Mouse (Mus musculus): Measurements from ENCODE around the gene Tmem208. TPM values are rescaled to one million over a fixed set of nuclear protein-coding genes. Genes with fewer than 3 reads are reported as not detected.

Gene Tmem208
- polyA plus RNA-seq, 1 experiment from 2014 or later: 88.6 TPM

- Histone ChIP-seq H3K4me2 (ENCODE audit: low read length) (no peak overlapping the region), H3K27ac (replicated peaks in 1 of 2; ENCODE audit: control insufficient read depth in 1 of 2, insufficient read depth in 1 of 2, low read depth in 2 of 2, low read length in 2 of 2) (no peak overlapping the region), H3K9ac (ENCODE audit: low read length) (no peak overlapping the region), H3K4me1 (ENCODE audit: control insufficient read depth in 2 of 2, insufficient read depth in 2 of 2, low read length in 2 of 2) (peaks cover 0 to 8% of the 10 kb centered on the region in 2 experiments; a peak in 2 of 4 replicates), H3K9me3 (ENCODE audit: control insufficient read depth, low read length) (no peaks in the 10 kb centered on the region), H3K4me3 (ENCODE audit: control insufficient read depth in 1 of 2, insufficient read depth in 1 of 2, low read depth in 1 of 2, low read length in 2 of 2) (no peak overlapping the region), H3K27me3 (ENCODE audit: control insufficient read depth, insufficient read depth, low read length) (no peaks in the 10 kb centered on the region), H3K36me3 (ENCODE audit: control insufficient read depth, insufficient read depth, low read length) (no peaks in the 10 kb centered on the region)
- WGBS: 65% methylated on average over 2 of the region's 2 CpGs
- no peak for ATAC-seq (ENCODE audit: insufficient number of reproducible peaks, insufficient read depth, low FRiP score, low read depth)
Observed at GRCm38 (mm10) chr8:105367107-105367506, 41.0 kb downstream of the Tmem208 start.

GRCm38 (mm10) chr8:105372473-105372872 is 46.3 kb downstream of the Tmem208 start:
- H3K9me3 ChIP-seq (ENCODE audit: control insufficient read depth, low read length): no peaks in the 10 kb centered on the region
- no peaks in the 10 kb centered on the region for H3K36me3 ChIP-seq (ENCODE audit: control insufficient read depth, insufficient read depth, low read length)
- H3K4me3 ChIP-seq (ENCODE audit: control insufficient read depth in 1 of 2, insufficient read depth in 1 of 2, low read depth in 1 of 2, low read length in 2 of 2): no peak overlapping the region
- H3K9ac ChIP-seq (ENCODE audit: low read length): no peak overlapping the region
- H3K4me2 ChIP-seq (ENCODE audit: low read length): no peak overlapping the region
- no peak overlapping the region for H3K27ac ChIP-seq (replicated peaks in 1 of 2; ENCODE audit: control insufficient read depth in 1 of 2, insufficient read depth in 1 of 2, low read depth in 2 of 2, low read length in 2 of 2)
- 69% methylated on average over 9 of the region's 9 CpGs for whole genome bisulfite sequencing
- ATAC-seq (ENCODE audit: insufficient number of reproducible peaks, insufficient read depth, low FRiP score, low read depth): no peak
- H3K4me1 ChIP-seq (ENCODE audit: control insufficient read depth in 2 of 2, insufficient read depth in 2 of 2, low read length in 2 of 2): peaks cover 0 to 10% of the 10 kb centered on the region in 2 experiments; a peak in 2 of 4 replicates
- H3K27me3 ChIP-seq (ENCODE audit: control insufficient read depth, insufficient read depth, low read length): peaks cover 21% of the 10 kb centered on the region

- H3K4me3 ChIP-seq (ENCODE audit: control insufficient read depth in 1 of 2, insufficient read depth in 1 of 2, low read depth in 1 of 2, low read length in 2 of 2): no peak within 1 kb of the TSS
- no peak within 1 kb of the TSS for H3K4me2 ChIP-seq (ENCODE audit: low read length)
- H3K27ac ChIP-seq (replicated peaks in 1 of 2; ENCODE audit: control insufficient read depth in 1 of 2, insufficient read depth in 1 of 2, low read depth in 2 of 2, low read length in 2 of 2): no peak within 1 kb of the TSS
- no peaks in the 10 kb centered on the region for H3K36me3 ChIP-seq (ENCODE audit: control insufficient read depth, insufficient read depth, low read length)
- 34% methylated on average over 2 of the region's 2 CpGs for WGBS
- H3K9ac ChIP-seq (ENCODE audit: low read length): no peak within 1 kb of the TSS
- ATAC-seq (ENCODE audit: insufficient number of reproducible peaks, insufficient read depth, low FRiP score, low read depth): no peak
- H3K27me3 ChIP-seq (ENCODE audit: control insufficient read depth, insufficient read depth, low read length): peaks cover 21% of the 10 kb centered on the region
- no peaks in the 10 kb centered on the region for H3K9me3 ChIP-seq (ENCODE audit: control insufficient read depth, low read length)
- peaks cover 2 to 10% of the 10 kb centered on the region in 2 experiments; a peak in 2 of 4 replicates for H3K4me1 ChIP-seq (ENCODE audit: control insufficient read depth in 2 of 2, insufficient read depth in 2 of 2, low read length in 2 of 2)
Observed at GRCm38 (mm10) chr8:105373032-105373431, 46.9 kb downstream of the Tmem208 start, which contains the start of gene Plekhg4. Gene Plekhg4, plus strand, starts transcription at chr8:105373274.

DNA sequence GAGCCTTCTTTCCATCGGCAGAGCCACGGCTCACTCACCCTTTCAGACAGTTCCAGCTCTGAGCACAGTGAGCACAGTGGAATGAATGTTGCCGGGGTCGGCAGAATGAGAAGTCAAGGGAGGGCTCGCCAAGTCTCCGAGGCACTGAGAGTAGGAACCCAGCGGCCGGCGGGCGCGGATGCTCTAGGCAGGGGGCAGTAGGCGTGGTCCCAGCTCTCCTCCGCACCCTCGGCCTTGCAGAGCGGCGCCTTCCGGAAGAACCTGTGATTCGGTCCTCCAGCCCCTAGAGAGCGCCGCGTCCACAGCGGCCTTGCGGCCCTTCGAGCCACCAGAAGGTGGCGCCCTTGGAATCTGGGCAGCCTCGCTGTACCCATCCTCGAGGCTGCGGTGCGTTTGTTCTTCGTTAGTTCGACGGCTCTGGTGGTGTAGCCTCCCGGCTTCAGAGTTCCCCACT is 48.4 kb downstream of the Tmem208 start:
- Histone ChIP-seq H3K4me1 (ENCODE audit: control insufficient read depth in 2 of 2, insufficient read depth in 2 of 2, low read length in 2 of 2) (peaks cover 14 to 18% of the 10 kb centered on the region in 2 experiments), H3K27me3 (ENCODE audit: control insufficient read depth, insufficient read depth, low read length) (peaks cover 21% of the 10 kb centered on the region), H3K36me3 (ENCODE audit: control insufficient read depth, insufficient read depth, low read length) (no peaks in the 10 kb centered on the region), H3K27ac (replicated peaks in 1 of 2; ENCODE audit: control insufficient read depth in 1 of 2, insufficient read depth in 1 of 2, low read depth in 2 of 2, low read length in 2 of 2) (no peak overlapping the region), H3K9me3 (ENCODE audit: control insufficient read depth, low read length) (no peaks in the 10 kb centered on the region), H3K9ac (ENCODE audit: low read length) (no peak overlapping the region), H3K4me3 (ENCODE audit: control insufficient read depth in 1 of 2, insufficient read depth in 1 of 2, low read depth in 1 of 2, low read length in 2 of 2) (peak overlapping the region in 1 of 2 experiments; percentile 16; a peak in 3 of 4 replicates), H3K4me2 (ENCODE audit: low read length) (peak overlapping the region; percentile 62)
- WGBS: 25% methylated on average over 33 of the region's 33 CpGs
- ATAC-seq (ENCODE audit: insufficient number of reproducible peaks, insufficient read depth, low FRiP score, low read depth): 0 out of 2 replicates have a peak, but pooled peaks have one; percentile 29

DNA sequence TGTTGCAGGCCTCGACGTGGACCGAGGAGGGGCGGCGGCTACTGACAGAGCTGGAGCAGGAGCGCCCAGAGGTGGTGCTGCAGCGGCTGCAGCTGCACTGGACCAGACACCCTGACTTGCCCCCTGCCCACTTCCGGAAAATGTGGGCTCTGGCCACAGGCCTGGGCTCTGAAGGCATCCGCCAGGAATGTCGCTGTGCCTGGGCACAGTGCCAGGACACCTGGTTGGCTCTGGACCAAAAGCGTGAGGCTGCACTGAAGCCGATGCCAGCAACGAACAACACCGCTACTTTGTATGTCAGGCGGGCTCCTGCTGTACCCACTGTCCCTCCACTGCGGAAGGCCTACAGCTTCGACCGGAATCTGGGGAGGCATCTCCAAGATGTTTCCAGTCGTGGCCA is 52.5 kb downstream of the Tmem208 start:
- H3K27ac ChIP-seq (replicated peaks in 1 of 2; ENCODE audit: control insufficient read depth in 1 of 2, insufficient read depth in 1 of 2, low read depth in 2 of 2, low read length in 2 of 2): no peak overlapping the region

GRCm38 (mm10) chr8:105380308-105380707 is 54.2 kb downstream of the Tmem208 start:
- H3K36me3 ChIP-seq (ENCODE audit: control insufficient read depth, insufficient read depth, low read length): no peaks in the 10 kb centered on the region
- peaks cover 10 to 14% of the 10 kb centered on the region in 2 experiments for H3K4me1 ChIP-seq (ENCODE audit: control insufficient read depth in 2 of 2, insufficient read depth in 2 of 2, low read length in 2 of 2)
- H3K27me3 ChIP-seq (ENCODE audit: control insufficient read depth, insufficient read depth, low read length): peaks cover 4% of the 10 kb centered on the region
- H3K4me3 ChIP-seq (ENCODE audit: control insufficient read depth in 1 of 2, insufficient read depth in 1 of 2, low read depth in 1 of 2, low read length in 2 of 2): no peak overlapping the region
- H3K27ac ChIP-seq (replicated peaks in 1 of 2; ENCODE audit: control insufficient read depth in 1 of 2, insufficient read depth in 1 of 2, low read depth in 2 of 2, low read length in 2 of 2): no peak overlapping the region
- no peak overlapping the region for H3K4me2 ChIP-seq (ENCODE audit: low read length)
- H3K9me3 ChIP-seq (ENCODE audit: control insufficient read depth, low read length): no peaks in the 10 kb centered on the region
- ATAC-seq (ENCODE audit: insufficient number of reproducible peaks, insufficient read depth, low FRiP score, low read depth): no peak
- 84% methylated on average over 10 of the region's 12 CpGs for WGBS
- no peak overlapping the region for H3K9ac ChIP-seq (ENCODE audit: low read length)

More for the DNA sequence above, 52.5 kb downstream of the Tmem208 start:
- WGBS: 23% methylated on average over 19 of the region's 19 CpGs
- peak; percentile 64 for ATAC-seq (ENCODE audit: insufficient number of reproducible peaks, insufficient read depth, low FRiP score, low read depth)
- H3K9me3 ChIP-seq (ENCODE audit: control insufficient read depth, low read length): no peaks in the 10 kb centered on the region
- peak overlapping the region; percentile 12 for H3K4me2 ChIP-seq (ENCODE audit: low read length)
- H3K27me3 ChIP-seq (ENCODE audit: control insufficient read depth, insufficient read depth, low read length): peaks cover 20% of the 10 kb centered on the region
- 0 out of 2 replicates have a peak overlapping the region, but pooled peaks have one; percentile 12 for H3K9ac ChIP-seq (ENCODE audit: low read length)
- H3K4me1 ChIP-seq (ENCODE audit: control insufficient read depth in 2 of 2, insufficient read depth in 2 of 2, low read length in 2 of 2): peaks cover 14 to 15% of the 10 kb centered on the region in 2 experiments
- H3K36me3 ChIP-seq (ENCODE audit: control insufficient read depth, insufficient read depth, low read length): no peaks in the 10 kb centered on the region
- H3K4me3 ChIP-seq (ENCODE audit: control insufficient read depth in 1 of 2, insufficient read depth in 1 of 2, low read depth in 1 of 2, low read length in 2 of 2): no peak overlapping the region

DNA sequence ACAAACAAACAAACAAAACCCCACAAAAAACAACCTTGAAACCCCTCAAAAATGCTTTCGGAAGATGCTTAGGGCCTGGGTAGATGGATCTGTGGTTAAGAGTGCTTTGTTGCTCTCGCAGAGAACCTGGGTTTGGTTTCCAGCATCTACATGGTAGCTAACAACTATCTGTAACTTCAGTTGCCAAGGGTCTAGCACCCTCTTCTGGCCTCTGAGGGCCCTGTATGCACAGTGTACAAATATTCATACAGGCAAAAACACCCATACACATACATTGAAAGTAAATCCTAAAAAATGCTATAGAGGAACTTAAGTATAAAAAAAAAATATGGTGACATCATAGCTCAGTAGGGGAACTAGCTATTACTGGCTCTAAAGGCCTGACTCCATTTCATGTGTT is 57.9 kb downstream of the Tmem208 start:
- Histone ChIP-seq H3K27ac (replicated peaks in 1 of 2; ENCODE audit: control insufficient read depth in 1 of 2, insufficient read depth in 1 of 2, low read depth in 2 of 2, low read length in 2 of 2) (no peak overlapping the region), H3K27me3 (ENCODE audit: control insufficient read depth, insufficient read depth, low read length) (no peaks in the 10 kb centered on the region), H3K9ac (ENCODE audit: low read length) (no peak overlapping the region), H3K4me1 (ENCODE audit: control insufficient read depth in 2 of 2, insufficient read depth in 2 of 2, low read length in 2 of 2) (peaks cover 16 to 25% of the 10 kb centered on the region in 2 experiments), H3K36me3 (ENCODE audit: control insufficient read depth, insufficient read depth, low read length) (no peaks in the 10 kb centered on the region), H3K9me3 (ENCODE audit: control insufficient read depth, low read length) (no peaks in the 10 kb centered on the region), H3K4me2 (ENCODE audit: low read length) (no peak overlapping the region), H3K4me3 (ENCODE audit: control insufficient read depth in 1 of 2, insufficient read depth in 1 of 2, low read depth in 1 of 2, low read length in 2 of 2) (no peak overlapping the region)
- no peak for ATAC-seq (ENCODE audit: insufficient number of reproducible peaks, insufficient read depth, low FRiP score, low read depth)
- 92% methylated on average over 2 of the region's 2 CpGs for WGBS
